Mouse (Mus musculus) B cell, adult 2 months (primary cell): ENCODE data around the gene Mtf2.
"Not testable (repeated sequence)": the region's sequence is repeated elsewhere in the genome, so short reads cannot be mapped to it uniquely, and the experiment has no call there.

Experiments
- DNase-seq, 2 experiments: peaks; one replicate each; pipeline ENCODE4 v3.0.0; 2022

Mtf2 gene

GRCm38 (mm10) chr5:108065465-108066411, at the start of gene Mtf2:
TSS of gene Mtf2 (plus strand) at chr5:108065674.
- DNase-seq = peak; percentile 96 to 97

- DNase-seq = no peak
These were observed 48.2 kb upstream of the Mtf2 start for GRCm38 (mm10) chr5:108017232-108017631.

- DNase-seq = no peak
These were observed 46.1 kb upstream of the Mtf2 start for GRCm38 (mm10) chr5:108019367-108019766.

DNA sequence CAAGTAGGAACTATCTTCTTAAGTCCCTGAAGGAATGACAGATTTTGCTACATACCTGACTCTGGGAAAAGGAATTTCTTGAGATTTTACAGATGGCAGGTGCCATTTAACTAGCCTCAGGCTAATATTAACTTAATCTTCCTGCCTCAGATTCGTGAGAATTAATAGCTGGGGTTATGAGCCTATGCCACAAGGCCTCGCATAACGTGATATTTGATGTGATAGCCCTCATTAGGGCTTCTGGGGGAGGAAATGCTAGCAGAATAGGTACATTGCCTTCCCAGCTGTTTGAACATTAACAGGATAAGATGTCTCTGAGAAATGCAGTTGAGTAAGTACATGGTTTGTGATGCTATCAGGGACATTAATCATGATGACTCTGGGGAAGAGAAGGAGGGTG, 44.1 kb upstream of the Mtf2 start:
- no peak for DNase-seq

- DNase-seq = no peak
These were observed 37.2 kb upstream of the Mtf2 start for GRCm38 (mm10) chr5:108028230-108028629.

DNA sequence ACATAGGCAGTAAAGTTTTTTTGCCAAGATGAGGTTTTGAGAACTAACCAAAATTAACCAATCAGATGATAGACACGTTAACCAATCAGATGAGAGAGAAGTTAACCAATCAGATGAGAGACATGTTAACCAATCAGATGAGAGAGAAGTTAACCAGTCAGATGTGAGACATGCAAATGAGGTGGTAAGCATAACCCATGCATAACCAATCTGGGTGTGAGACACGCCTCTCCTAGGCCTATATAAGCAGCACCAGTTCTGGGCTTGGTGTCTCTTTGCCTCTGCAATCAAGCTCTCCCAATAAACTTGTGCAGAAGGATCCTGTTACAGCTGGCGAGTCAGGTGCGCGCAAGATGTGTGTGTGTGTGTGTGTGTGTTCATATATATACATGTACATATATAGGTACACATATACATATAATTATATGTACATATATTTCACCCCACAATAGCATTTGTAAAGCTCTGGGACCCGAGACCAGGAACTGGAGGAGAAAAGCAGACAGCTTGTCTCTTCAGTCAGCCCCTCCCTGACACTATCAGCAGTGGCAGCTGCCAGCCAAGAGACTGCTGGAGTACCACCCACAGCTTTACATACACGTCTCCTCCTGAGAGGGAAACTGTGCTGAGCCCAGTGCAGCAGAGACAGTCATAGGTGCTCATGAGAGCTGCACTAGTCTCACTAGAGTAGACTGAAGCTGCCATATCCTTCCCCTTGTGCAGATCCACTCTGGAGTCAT, 36.5 kb upstream of the Mtf2 start:
- not testable (repeated sequence) for DNase-seq

GRCm38 (mm10) chr5:108029968-108030367, 35.5 kb upstream of the Mtf2 start:
- DNase-seq = peak; percentile 33 to 45

GRCm38 (mm10) chr5:108031267-108031666, 34.2 kb upstream of the Mtf2 start:
- no peak for DNase-seq

GRCm38 (mm10) chr5:108034194-108034593, 31.3 kb upstream of the Mtf2 start:
- peak; percentile 25 to 43 for DNase-seq

DNA sequence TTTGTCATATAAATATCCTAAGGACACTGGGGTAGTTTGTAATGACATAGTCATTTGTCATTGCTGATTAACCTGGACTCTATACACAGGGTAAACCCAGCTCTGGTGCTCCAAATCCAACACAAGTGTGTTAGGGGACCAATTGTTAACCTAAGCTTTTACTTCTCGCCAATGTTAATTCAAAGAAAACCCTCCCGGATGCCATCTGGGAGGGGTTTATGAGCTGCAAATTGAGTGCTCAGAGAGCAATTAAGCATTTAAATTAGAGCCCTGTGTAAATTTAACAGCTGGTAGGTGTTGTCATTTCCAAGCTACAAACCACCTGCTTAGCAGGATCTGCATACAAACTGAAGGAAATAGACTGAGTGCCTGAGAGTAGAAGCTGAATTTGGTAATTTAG, 30.0 kb upstream of the Mtf2 start:
- DNase-seq = no peak

DNA sequence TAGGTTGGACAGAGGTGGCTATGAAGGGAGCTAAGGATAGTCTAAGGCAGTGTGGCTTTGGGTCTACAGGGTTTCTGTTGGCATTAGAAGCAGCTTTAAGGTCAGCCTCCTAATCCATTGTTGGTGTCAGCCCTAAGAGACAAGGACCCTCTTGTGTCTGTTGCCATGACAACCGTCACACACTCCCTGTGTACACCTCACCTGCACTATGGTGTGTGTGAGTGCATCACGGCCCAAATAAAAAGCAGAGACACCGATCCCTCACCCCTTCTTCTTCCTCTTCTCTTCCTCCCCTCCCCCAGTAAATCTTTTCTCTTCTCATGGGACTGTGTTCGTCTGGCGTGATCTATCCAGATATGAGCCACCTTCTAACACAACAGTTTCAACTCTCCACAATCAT, 23.4 kb upstream of the Mtf2 start:
- no peak for DNase-seq

DNA sequence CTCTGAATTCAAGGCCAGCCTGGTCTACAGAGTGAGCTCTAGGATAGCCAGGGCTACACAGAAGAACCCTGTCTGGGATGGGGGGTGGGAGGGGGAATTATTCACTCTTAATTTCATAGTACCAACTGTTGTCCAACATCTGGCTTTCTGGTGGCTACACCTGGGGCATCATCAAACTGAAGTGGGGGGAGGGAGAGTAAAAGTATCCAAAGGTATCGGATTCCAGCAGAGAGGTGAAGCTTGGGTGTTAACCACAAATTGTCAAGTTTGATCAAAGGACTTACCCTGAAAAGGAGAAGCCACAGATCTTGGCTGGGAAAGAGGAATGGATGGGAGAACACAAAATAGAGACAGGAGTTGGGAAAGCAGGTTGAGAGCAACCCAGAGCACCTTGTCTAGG, 21.6 kb upstream of the Mtf2 start:
- DNase-seq = no peak

DNA sequence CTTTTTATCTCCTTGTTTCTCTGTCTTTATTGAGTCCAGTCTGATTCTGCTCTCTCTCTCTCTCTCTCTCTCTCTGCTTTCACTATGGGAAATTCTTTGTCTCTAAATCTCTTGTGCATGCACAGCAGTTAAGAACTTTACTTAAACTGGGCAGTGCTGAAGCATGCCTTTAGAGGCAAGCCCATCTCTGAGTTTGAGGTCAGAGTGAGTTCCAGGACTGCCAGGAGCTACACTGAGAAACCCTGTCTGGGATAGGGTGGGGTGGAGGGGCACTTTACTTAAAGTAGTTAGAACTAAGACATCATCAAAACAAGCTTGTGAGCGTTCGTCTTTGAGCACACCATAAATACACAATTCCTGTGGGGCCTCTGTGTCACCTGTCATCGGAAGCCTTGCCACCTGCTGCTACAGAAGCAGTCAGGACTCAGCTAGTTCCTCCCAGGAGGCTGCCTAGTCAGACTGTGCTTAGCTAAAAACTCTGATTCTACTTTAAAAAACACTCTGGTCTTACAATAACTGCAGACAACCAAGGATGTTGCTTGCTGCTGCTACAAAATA, 15.7 kb upstream of the Mtf2 start:
- peak; percentile 4 to 5 for DNase-seq

GRCm38 (mm10) chr5:108051026-108051425, 14.4 kb upstream of the Mtf2 start:
- no peak for DNase-seq

DNA sequence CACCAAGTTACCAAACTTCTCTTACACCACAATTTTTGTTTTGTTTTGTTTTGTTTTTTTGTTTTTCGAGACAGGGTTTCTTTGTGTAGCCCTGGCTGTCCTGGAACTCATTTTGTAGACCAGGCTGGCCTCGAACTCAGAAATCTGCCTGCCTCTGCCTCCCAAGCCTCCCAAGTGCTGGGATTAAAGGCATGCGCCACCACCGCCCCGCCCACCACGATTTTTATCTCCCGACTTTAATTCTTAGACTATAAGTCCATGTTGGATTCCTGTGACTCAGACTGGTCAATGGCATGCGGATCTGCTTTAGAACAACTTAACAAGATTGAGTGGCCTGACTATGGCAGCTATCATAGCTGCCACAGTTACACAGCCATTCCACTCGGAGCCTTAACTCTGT, 13.7 kb upstream of the Mtf2 start:
- not testable (repeated sequence) for DNase-seq

DNA sequence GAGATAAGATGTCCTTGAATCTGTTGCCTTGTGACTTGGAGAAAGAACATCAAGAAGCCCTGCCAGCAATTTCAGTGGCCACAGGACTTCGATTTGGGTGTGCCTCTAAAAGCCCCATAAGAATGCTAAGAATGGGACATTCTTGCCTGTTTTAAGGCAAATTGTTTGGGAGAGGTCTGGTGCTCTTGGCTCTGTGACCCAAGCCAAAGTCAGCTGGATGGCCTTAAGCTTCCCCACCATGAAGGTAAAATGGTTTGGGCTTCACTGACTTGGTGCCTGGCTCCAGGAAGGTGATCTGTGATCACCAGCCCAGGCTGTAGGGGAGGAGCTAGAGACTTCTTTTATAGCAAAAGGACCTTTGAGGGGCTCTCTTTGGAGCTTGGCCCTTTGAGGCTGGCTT, 13.3 kb upstream of the Mtf2 start:
- DNase-seq = no peak

GRCm38 (mm10) chr5:108053566-108053965, 11.9 kb upstream of the Mtf2 start:
- no peak for DNase-seq

- DNase-seq = no peak
These were observed 5.1 kb upstream of the Mtf2 start for GRCm38 (mm10) chr5:108060413-108060812.

DNA sequence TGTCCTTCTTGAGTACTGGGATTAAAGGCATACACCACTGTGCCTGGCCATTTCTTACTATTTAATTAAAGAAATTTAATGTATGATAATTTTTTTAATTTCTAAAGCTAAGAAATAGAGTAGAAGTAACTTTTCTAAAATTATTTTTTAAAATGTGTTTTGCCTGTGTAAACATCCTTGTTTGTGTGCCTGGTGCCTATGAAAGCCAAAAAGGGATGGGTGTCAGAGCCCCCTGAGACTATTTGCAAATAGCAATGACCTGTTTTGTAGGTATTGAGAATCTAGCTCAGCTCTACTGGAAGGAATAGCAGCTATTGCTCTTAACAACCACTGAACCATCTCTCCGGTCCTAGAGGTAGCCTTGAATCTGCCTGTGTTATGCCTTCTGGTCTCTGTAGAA, 6.8 kb downstream of the Mtf2 start:
- DNase-seq = no peak

DNA sequence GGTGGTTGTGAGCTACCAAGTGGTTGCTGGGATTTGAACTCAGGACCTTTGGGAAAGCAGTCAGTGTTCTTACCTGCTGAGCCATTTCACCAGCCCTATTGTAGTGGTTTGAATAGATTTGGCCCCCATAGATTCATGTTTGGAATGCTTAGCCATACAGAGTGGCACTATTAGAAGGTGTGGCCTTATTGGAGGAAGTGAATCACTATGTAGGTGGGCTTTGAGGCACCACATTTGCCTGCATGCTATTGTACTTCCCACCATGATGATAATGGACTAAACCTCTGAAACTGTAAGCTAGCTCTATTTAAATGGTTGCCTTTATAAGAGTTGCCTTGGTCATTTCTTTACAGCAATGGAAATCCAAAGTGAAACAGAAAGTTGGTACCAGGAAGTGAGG, 10.8 kb downstream of the Mtf2 start:
- no peak for DNase-seq

DNA sequence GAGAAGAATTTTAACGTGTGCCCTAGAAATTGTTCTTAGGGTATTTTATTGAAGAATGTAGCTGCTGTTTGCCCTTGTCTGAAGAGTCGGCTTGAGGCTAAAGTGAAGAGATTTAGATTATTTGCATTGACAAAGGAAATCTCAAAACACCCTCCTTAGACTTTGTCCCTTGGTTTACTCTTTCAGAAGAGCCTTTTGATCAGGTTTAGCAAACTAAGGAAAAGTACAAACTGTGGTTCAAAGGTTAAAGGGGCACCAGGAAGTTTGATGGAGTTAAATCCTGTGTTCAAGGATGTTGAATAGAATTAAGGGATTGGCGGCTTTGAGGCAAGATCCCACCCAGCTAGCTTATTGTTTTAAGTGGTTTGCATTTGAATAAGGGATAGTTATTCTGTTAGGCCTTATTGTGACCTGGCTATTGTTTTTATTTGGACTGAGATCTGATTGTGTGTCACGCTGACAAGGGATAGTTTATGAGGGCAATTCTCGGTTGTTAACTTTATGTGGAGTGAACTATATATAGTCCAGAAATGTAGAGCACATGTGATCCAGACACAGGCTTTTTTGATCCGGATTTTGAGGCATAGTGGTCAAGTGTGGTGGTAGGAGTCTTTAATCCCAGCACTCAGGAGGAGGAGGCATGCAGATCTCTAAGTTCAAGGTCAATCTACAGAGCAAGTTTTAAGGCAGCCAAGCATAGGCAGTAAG, 11.5 kb downstream of the Mtf2 start:
- DNase-seq = no peak

DNA sequence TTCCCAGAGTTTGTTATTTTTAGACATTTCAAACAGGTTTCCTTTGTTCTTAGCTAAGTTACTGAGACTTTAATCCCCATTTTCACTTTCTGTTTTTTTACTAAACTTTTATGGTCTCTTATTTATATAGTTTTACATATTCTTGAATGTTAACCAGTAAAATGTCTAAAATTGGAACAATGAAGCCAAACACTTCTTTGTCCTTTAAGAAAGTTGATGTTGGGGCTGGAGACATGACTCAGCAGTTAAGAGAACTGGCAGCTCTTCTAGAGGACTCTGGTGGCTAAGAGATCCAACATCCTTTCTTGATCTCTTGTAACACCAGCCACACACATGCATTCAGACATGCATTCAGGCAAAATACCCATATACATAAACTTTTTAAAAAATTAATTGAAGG, 14.1 kb downstream of the Mtf2 start:
- DNase-seq = no peak

GRCm38 (mm10) chr5:108082380-108082779, 16.9 kb downstream of the Mtf2 start:
- DNase-seq = peak; percentile 43 to 53
